Mouse (Mus musculus): ENCODE measurements at regions not wholly inside any gene's neighbourhood (a gene's known extent, or its start where the extent isn't known, plus 50 kb on each side); places are given as distances from the start of the nearest gene placed in this dataset.
"Not testable (repeated sequence)": the region's sequence is repeated elsewhere in the genome, so short reads cannot be mapped to it uniquely, and the experiment has no call there.

DNA sequence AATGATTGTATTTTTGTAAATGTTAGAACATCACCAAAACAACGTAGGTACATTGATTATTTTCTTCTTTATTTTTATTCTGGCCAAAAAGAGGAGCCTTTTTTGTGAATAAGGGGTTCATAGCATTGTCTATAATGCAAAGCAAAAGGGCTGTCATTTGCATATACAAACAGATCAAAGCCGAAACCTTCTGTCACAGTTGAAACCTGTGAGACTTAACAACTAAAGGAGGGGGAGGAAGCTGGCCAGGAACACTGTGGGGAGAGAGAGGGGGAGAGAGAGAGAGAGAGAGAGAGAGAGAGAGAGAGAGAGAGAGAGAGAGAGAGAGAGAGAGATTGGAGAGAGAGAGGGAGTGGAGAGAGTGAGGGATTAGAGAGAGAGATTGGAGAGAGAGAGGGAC is 710.6 kb upstream of the Agtr1b start:
- H3K4me2 ChIP-seq, result no peak overlapping the region
- ATAC-seq (ENCODE audit: insufficient read depth) (no peak), DNase-seq (no peak)
- no peak overlapping the region for H3K4me3 ChIP-seq (ENCODE audit: low read depth, low read length)
- H3K9me3 ChIP-seq (ENCODE audit: low read depth, low read length), result no peaks in the 10 kb centered on the region
- no peaks in the 10 kb centered on the region for H3K27me3 ChIP-seq (ENCODE audit: insufficient read depth, low read length)
- TF ChIP-seq CTCF (IDR thresholded peaks at IDR 0.05; ENCODE audit: low read depth), result no peak
- H3K36me3 ChIP-seq (ENCODE audit: insufficient read depth), result no peaks in the 10 kb centered on the region
- H3K4me1 ChIP-seq (ENCODE audit: insufficient read depth), result no peaks in the 10 kb centered on the region
- WGBS, result 66% methylated on average over 2 of the region's 2 CpGs
- no peak overlapping the region for H3K27ac ChIP-seq (ENCODE audit: low read depth)
- H3K9ac ChIP-seq, result no peak overlapping the region

DNA sequence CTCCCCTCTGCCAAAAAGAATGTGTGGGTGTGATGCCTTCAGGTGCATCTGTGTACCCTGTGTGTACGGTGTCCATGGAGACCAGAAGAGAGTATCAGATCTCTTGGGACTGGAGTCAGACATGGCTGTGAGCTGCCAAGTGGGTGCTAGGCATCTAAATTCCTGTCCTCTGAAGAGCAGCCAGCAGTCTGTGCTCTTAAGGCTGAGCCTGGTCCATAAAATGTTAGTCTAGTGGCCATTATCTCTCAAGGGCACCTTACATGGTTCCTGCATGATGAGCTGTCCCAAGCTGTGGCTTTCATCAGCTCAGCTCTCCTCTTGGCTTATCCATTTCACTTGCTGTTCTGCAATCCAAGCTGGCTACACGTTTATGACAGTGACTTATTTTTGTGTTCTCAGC is 686.4 kb upstream of the Agtr1b start:
- H3K27me3 ChIP-seq (ENCODE audit: insufficient read depth, low read length); H3K36me3 ChIP-seq (ENCODE audit: insufficient read depth); H3K9me3 ChIP-seq (ENCODE audit: low read depth, low read length); H3K4me2 ChIP-seq; H3K27ac ChIP-seq (ENCODE audit: low read depth); ATAC-seq (ENCODE audit: insufficient read depth); H3K9ac ChIP-seq; H3K4me1 ChIP-seq (ENCODE audit: insufficient read depth); DNase-seq; H3K4me3 ChIP-seq (ENCODE audit: low read depth, low read length): not testable (repeated sequence)
- 67% methylated on average over 1 of the region's 2 CpGs for WGBS

DNA sequence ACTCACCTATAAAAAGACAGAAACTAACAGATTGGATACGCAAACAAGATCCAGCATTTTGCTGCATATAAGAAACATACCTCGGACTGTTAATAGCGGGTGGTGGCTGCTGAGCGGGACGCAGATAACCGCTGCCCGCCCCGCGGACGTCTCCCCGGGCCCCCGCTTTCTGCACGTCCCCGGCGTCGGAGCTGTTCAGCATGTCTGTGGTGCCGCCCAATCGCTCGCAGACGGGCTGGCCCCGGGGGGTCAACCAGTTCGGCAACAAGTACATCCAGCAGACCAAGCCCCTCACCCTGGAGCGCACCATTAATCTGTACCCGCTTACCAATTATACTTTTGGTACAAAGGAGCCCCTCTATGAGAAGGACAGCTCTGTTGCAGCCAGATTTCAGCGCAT is 682.4 kb upstream of the Agtr1b start:
- DNase-seq; H3K36me3 ChIP-seq (ENCODE audit: insufficient read depth); H3K4me1 ChIP-seq (ENCODE audit: insufficient read depth); H3K27ac ChIP-seq (ENCODE audit: low read depth); H3K27me3 ChIP-seq (ENCODE audit: insufficient read depth, low read length); ATAC-seq (ENCODE audit: insufficient read depth); H3K4me2 ChIP-seq; H3K9ac ChIP-seq; H3K4me3 ChIP-seq (ENCODE audit: low read depth, low read length); H3K9me3 ChIP-seq (ENCODE audit: low read depth, low read length): not testable (repeated sequence)
- 74% methylated on average over 17 of the region's 25 CpGs for WGBS

DNA sequence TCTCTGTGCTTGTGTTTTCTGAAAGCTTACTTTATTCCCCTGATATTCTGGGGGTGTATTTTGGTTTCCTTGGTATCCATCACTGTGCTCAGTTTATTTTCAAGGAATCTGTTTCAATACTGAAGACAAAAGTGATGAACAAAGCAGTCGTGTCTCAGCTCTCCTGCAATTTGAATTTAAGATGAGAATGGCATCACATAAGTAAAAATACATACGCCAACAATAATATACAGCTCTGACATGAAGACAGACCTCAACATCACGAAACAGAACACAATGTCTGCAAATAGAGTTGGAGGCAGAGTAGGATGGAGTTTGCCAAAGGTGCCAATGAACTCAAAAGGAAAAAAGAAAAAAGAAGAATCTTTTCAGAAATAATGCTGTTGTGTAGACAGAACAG is 679.0 kb upstream of the Agtr1b start:
- DNase-seq (no peak), ATAC-seq (ENCODE audit: insufficient read depth) (no peak)
- Histone ChIP-seq H3K4me1 (ENCODE audit: insufficient read depth) (no peaks in the 10 kb centered on the region), H3K27ac (ENCODE audit: low read depth) (no peak overlapping the region), H3K27me3 (ENCODE audit: insufficient read depth, low read length) (no peaks in the 10 kb centered on the region), H3K9ac (no peak overlapping the region), H3K36me3 (ENCODE audit: insufficient read depth) (no peaks in the 10 kb centered on the region), H3K4me3 (ENCODE audit: low read depth, low read length) (no peak overlapping the region), H3K9me3 (ENCODE audit: low read depth, low read length) (no peaks in the 10 kb centered on the region), H3K4me2 (no peak overlapping the region)
- 86% methylated on average over 3 of the region's 3 CpGs for WGBS
- no peak for TF ChIP-seq CTCF (IDR thresholded peaks at IDR 0.05; ENCODE audit: low read depth)

DNA sequence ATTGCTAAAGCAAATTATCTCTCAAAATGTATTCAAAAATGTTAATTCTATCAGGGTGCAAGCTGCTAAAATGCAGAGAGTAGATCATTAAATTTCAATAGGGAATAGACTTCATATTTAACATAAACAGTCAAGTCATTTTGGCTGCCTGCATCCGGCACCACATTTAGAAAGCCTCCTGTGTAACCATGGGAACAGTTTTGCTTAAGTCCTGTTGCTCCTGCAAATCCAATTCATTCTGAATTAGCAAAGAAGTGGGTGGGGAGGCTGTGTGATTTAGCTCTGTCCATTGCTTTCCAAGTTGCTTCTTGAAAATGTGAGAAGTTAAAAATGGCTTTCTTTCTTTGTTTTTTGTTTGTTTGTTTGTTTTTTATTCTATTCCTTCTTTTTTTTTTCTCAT is 658.9 kb upstream of the Agtr1b start:
- no peak overlapping the region for H3K4me2 ChIP-seq
- H3K4me1 ChIP-seq (ENCODE audit: insufficient read depth), result no peaks in the 10 kb centered on the region
- no peaks in the 10 kb centered on the region for H3K36me3 ChIP-seq (ENCODE audit: insufficient read depth)
- 33% methylated on average over 1 of the region's 1 CpGs for WGBS
- no peak for TF ChIP-seq CTCF (IDR thresholded peaks at IDR 0.05; ENCODE audit: low read depth)
- H3K27ac ChIP-seq (ENCODE audit: low read depth), result no peak overlapping the region
- peak; percentile 56 for DNase-seq
- no peak overlapping the region for H3K9ac ChIP-seq
- no peaks in the 10 kb centered on the region for H3K27me3 ChIP-seq (ENCODE audit: insufficient read depth, low read length)
- no peaks in the 10 kb centered on the region for H3K9me3 ChIP-seq (ENCODE audit: low read depth, low read length)
- ATAC-seq (ENCODE audit: insufficient read depth), result no peak
- no peak overlapping the region for H3K4me3 ChIP-seq (ENCODE audit: low read depth, low read length)

DNA sequence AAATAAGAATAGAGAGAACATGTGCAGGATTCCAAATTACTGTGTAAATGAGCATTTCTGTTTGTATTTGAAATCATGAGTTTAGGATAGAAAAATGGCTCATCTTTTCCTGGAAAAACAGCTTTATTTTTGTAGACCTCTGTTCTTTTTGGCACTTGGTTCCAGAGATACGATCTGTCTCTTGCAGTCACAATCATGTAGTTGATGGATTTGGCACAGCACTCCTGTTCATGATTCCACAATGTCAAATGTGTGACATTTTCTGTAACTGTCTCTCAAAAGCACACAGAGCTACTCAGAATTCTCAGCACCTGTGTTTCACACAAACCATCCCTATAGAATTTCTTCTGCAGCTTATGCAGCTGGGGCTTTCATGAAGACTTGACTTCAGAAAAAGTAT is 654.0 kb upstream of the Agtr1b start:
- TF ChIP-seq CTCF (IDR thresholded peaks at IDR 0.05; ENCODE audit: low read depth), result no peak
- ATAC-seq (ENCODE audit: insufficient read depth), result no peak
- Histone ChIP-seq H3K27me3 (ENCODE audit: insufficient read depth, low read length) (no peaks in the 10 kb centered on the region), H3K9me3 (ENCODE audit: low read depth, low read length) (no peaks in the 10 kb centered on the region), H3K27ac (ENCODE audit: low read depth) (no peak overlapping the region), H3K4me2 (no peak overlapping the region), H3K36me3 (ENCODE audit: insufficient read depth) (no peaks in the 10 kb centered on the region), H3K9ac (no peak overlapping the region), H3K4me1 (ENCODE audit: insufficient read depth) (no peaks in the 10 kb centered on the region), H3K4me3 (ENCODE audit: low read depth, low read length) (no peak overlapping the region)
- DNase-seq, result no peak
- WGBS, result 61% methylated on average over 1 of the region's 1 CpGs

DNA sequence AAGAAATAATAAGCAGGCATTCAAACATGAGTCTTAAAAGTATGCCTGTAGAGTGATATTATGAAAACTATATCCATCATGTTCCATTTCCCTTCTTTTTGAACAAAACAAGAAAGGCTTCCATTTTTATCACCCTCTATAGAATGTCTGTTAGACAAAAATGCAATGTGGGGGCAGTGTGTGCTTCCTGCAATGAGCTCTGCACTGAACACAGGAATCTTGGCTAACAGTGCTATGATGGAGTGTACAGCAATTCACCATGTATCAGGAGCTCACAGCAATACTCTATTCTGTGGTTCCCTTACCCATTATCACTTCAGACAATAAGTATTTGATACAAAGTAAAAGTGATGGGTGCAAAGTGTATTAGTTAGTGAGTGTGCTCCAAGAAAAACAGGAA is 653.3 kb upstream of the Agtr1b start:
- Histone ChIP-seq H3K27ac (ENCODE audit: low read depth) (no peak overlapping the region), H3K9ac (no peak overlapping the region), H3K36me3 (ENCODE audit: insufficient read depth) (no peaks in the 10 kb centered on the region), H3K4me1 (ENCODE audit: insufficient read depth) (no peaks in the 10 kb centered on the region), H3K27me3 (ENCODE audit: insufficient read depth, low read length) (no peaks in the 10 kb centered on the region), H3K4me2 (no peak overlapping the region), H3K9me3 (ENCODE audit: low read depth, low read length) (no peaks in the 10 kb centered on the region), H3K4me3 (ENCODE audit: low read depth, low read length) (no peak overlapping the region)
- no peak for DNase-seq
- no peak for ATAC-seq (ENCODE audit: insufficient read depth)
- TF ChIP-seq CTCF (IDR thresholded peaks at IDR 0.05; ENCODE audit: low read depth), result no peak

DNA sequence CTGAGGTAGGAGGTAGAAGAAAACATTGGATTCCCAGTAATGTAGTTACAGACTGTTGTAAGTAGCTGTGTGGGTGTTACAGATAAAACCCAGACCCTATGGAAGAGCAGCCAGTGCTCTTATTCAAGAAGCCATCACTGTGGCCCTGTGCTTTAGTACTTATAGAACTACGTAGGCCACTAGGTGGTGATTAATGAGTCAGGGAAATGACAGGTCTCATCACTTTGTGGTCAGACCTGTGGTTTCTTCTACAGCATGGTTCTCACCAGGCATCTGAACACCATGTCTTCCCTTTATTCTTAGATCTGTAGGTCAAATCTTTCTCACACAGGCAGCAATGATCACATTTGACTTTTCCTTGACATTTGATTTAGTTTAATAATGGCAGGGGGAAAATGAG is 642.7 kb upstream of the Agtr1b start:
- no peaks in the 10 kb centered on the region for H3K27me3 ChIP-seq (ENCODE audit: insufficient read depth, low read length)
- no peaks in the 10 kb centered on the region for H3K9me3 ChIP-seq (ENCODE audit: low read depth, low read length)
- H3K9ac ChIP-seq, result no peak overlapping the region
- H3K27ac ChIP-seq (ENCODE audit: low read depth), result no peak overlapping the region
- no peaks in the 10 kb centered on the region for H3K4me1 ChIP-seq (ENCODE audit: insufficient read depth)
- 79% methylated on average over 1 of the region's 1 CpGs for WGBS
- no peak for TF ChIP-seq CTCF (IDR thresholded peaks at IDR 0.05; ENCODE audit: low read depth)
- ATAC-seq (ENCODE audit: insufficient read depth) (no peak), DNase-seq (no peak)
- no peaks in the 10 kb centered on the region for H3K36me3 ChIP-seq (ENCODE audit: insufficient read depth)
- no peak overlapping the region for H3K4me3 ChIP-seq (ENCODE audit: low read depth, low read length)
- H3K4me2 ChIP-seq, result no peak overlapping the region

Data from lung, embryonic 14.5 days (tissue).